Mouse (Mus musculus): Measurements from ENCODE around the gene Ak1.

- no peak for TF ChIP-seq TAL1 (IDR thresholded peaks at IDR 0.05; ENCODE audit: low read length)
- TF ChIP-seq GATA1 (IDR thresholded peaks at IDR 0.05; ENCODE audit: low read length), result no peak
Measured at GRCm38 (mm10) chr2:32589213-32589795, 32.3 kb upstream of the Ak1 start.
